Mouse (Mus musculus) testis, adult 2 months (tissue): ENCODE results near the gene Map2k1.

Source experiments
- CTCF ChIP-seq: fragments of 200-500 bp; IDR thresholded peaks from 2 replicates; pipeline ENCODE4 v1.5.1; 2012; ENCODE audit warnings: low read depth, mild to moderate bottlenecking, inconsistent platforms, low read length, moderate library complexity; ENCODE audit not compliant: control insufficient read depth, insufficient read depth, insufficient replicate concordance
- POLR2A ChIP-seq: fragments of 200-500 bp; IDR thresholded peaks from 2 replicates; pipeline ENCODE4 v1.6.1; 2012; ENCODE audit warnings: low read depth, mild to moderate bottlenecking, inconsistent platforms, low read length, moderate library complexity; ENCODE audit not compliant: control insufficient read depth

DNA sequence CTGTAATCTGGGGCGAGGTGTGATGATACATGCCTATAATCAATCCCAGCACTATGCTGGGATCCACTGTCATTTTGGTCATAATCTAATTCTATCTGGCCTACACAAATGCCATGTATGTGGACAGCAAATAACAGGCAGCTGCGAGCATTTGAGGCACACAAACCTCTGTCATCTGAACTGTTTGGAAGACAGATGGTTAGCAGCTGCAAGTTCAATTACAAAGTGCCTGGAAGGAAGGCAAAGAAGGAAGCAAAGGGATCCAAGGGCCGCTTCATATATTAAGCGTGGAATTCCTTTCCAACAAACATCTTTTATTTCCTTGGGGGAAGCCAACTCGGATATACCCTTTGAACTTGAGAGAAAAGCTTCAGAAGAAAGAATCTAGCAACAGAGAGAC lies 19.8 kb downstream of the Map2k1 start:
- TF ChIP-seq POLR2A = no peak
- TF ChIP-seq CTCF = no peak
